In the genomic region with DNA sequence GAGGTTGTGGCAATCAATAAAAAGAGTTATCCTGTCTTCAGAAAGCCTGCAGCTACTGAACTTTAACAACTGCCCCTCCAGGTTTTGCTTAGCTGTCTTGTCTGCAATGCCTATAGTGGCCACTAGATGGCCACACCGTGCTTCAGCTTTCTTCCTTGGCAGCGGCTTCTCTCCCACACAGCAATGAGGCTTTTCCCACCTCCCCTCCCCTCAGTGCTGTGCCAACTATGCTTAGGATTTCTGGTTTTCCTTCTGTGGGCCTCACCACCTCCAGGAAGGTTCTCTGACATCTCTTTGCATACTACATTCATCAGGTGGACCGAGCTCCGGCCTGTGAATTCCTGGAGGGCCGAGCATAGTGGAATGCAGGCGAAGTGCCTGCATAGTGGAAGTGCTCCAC, we compare ENCODE assay signal across 8 mouse cellular contexts. TPM values are rescaled to one million over a fixed set of nuclear protein-coding genes. Genes with fewer than 3 reads are reported as not detected.
DNase-seq lines count a peak whose midpoint lies in the region; ATAC-seq and TF ChIP-seq lines count a peak whose summit lies in the region.

No protein-coding gene starts in this region.

- no peak overlapping the region for H3K9ac ChIP-seq in embryonic facial prominence, embryonic 14.5 days (ENCODE audit: low read depth, low read length)
- no peak overlapping the region for H3K9ac ChIP-seq in heart, postnatal 0 days (replicated peaks; ENCODE audit: low read depth, low read length)

- no peak for TF ChIP-seq POLR2A in lung, adult 2 months (IDR thresholded peaks at IDR 0.05; ENCODE audit: borderline replicate concordance, extremely low read depth, low read depth, low read length)
- TF ChIP-seq POLR2A in olfactory bulb, adult 2 months (IDR thresholded peaks at IDR 0.05; ENCODE audit: insufficient read depth, low read depth, low read length) = no peak

- TF ChIP-seq CTCF in heart, postnatal 0 days (IDR thresholded peaks at IDR 0.05; ENCODE audit: low read depth) = peak; percentile 95
- peak; percentile 97 for TF ChIP-seq CTCF in lung, adult 2 months (IDR thresholded peaks at IDR 0.05; ENCODE audit: insufficient read depth, low read length)
- TF ChIP-seq CTCF in olfactory bulb, adult 2 months (IDR thresholded peaks at IDR 0.05; ENCODE audit: insufficient read depth, low read depth, low read length) = peak; percentile 87

- H3K9me3 ChIP-seq in embryonic facial prominence, embryonic 14.5 days (ENCODE audit: control insufficient read depth, low read length) = no peaks in the 10 kb centered on the region
- no peaks in the 10 kb centered on the region for H3K9me3 ChIP-seq in heart, postnatal 0 days (replicated peaks; ENCODE audit: control insufficient read depth, low read length)

- H3K27ac ChIP-seq in embryonic facial prominence, embryonic 14.5 days (replicated peaks; ENCODE audit: low read depth, low read length) = no peak overlapping the region
- H3K27ac ChIP-seq in heart, postnatal 0 days (ENCODE audit: low read depth) = no peak overlapping the region
- no peak overlapping the region for H3K27ac ChIP-seq in olfactory bulb, adult 2 months (ENCODE audit: insufficient read depth, low read depth, low read length)

- no peak for TF ChIP-seq EP300 in heart, postnatal 0 days (IDR thresholded peaks at IDR 0.05; ENCODE audit: low read depth)

- 0 out of 2 replicates have a peak, but pooled peaks have one; percentile 53 for ATAC-seq in embryonic facial prominence, embryonic 14.5 days (ENCODE audit: low read depth)
- peak; percentile 47; the same call in 1 of the 2 replicates for ATAC-seq in heart, postnatal 0 days (ENCODE audit: insufficient read depth, low read depth)

- peak; percentile 68 for DNase-seq in ES-CJ7 (ENCODE audit: low read depth, low spot score)
- DNase-seq in adrenal gland, postnatal 25 days = peak; percentile 27
- peak; percentile 77 for DNase-seq in embryonic facial prominence, embryonic 14.5 days (ENCODE audit: low spot score)
- DNase-seq in heart, postnatal 0 days (ENCODE audit: low spot score) = peak; percentile 76
- DNase-seq in kidney, postnatal 36 days = peak; percentile 56 to 82
- peak; percentile 44 for DNase-seq in lung, adult 2 months
- DNase-seq in urinary bladder, postnatal 10 days (ENCODE audit: low spot score) = no peak

- H3K4me1 ChIP-seq in embryonic facial prominence, embryonic 14.5 days (ENCODE audit: control insufficient read depth, insufficient read depth, low read length) = no peaks in the 10 kb centered on the region
- peaks cover 4% of the 10 kb centered on the region; the same call in 1 of the 2 replicates for H3K4me1 ChIP-seq in heart, postnatal 0 days (ENCODE audit: control insufficient read depth, insufficient read depth)
- no peaks in the 10 kb centered on the region for H3K4me1 ChIP-seq in lung, adult 2 months (ENCODE audit: control insufficient read depth, insufficient read depth, low read length)
- H3K4me1 ChIP-seq in olfactory bulb, adult 2 months (ENCODE audit: control insufficient read depth, insufficient read depth, low read length) = peaks cover 2% of the 10 kb centered on the region; the same call in 1 of the 2 replicates

- peak overlapping the region; percentile 37; the same call in 1 of the 2 replicates for H3K4me2 ChIP-seq in embryonic facial prominence, embryonic 14.5 days (ENCODE audit: low read depth, low read length)
- H3K4me2 ChIP-seq in heart, postnatal 0 days (ENCODE audit: low read depth, low read length) = peak overlapping the region; percentile 33

- H3K36me3 ChIP-seq in embryonic facial prominence, embryonic 14.5 days (ENCODE audit: control insufficient read depth, insufficient read depth, low read length) = no peaks in the 10 kb centered on the region
- no peaks in the 10 kb centered on the region for H3K36me3 ChIP-seq in heart, postnatal 0 days (replicated peaks; ENCODE audit: control insufficient read depth, insufficient read depth, low read length)

- peaks cover 12% of the 10 kb centered on the region for H3K27me3 ChIP-seq in embryonic facial prominence, embryonic 14.5 days (replicated peaks; ENCODE audit: control insufficient read depth, insufficient read depth, low read length)
- H3K27me3 ChIP-seq in heart, postnatal 0 days (ENCODE audit: control insufficient read depth, insufficient read depth, low read length) = 0 out of 2 replicates have a peak, but pooled peaks cover 9% of the 10 kb centered on the region

- WGBS in embryonic facial prominence, embryonic 14.5 days = 36% methylated on average over 6 of the region's 6 CpGs
- WGBS in heart, postnatal 0 days = 34% methylated on average over 6 of the region's 6 CpGs
- 33% methylated on average over 6 of the region's 6 CpGs for WGBS in lung, adult 2 months
- 27% methylated on average over 6 of the region's 6 CpGs for WGBS in olfactory bulb, adult 2 months

- H3K4me3 ChIP-seq in embryonic facial prominence, embryonic 14.5 days (ENCODE audit: low read depth, low read length) = no peak overlapping the region
- no peak overlapping the region for H3K4me3 ChIP-seq in heart, postnatal 0 days (ENCODE audit: low read depth, low read length)
- no peak overlapping the region for H3K4me3 ChIP-seq in lung, adult 2 months (replicated peaks; ENCODE audit: extremely low read depth, low read depth, low read length)
- no peak overlapping the region for H3K4me3 ChIP-seq in olfactory bulb, adult 2 months (ENCODE audit: insufficient read depth, low read depth, low read length)

RNA-seq across cellular contexts. Expression of gene Pdzk1ip1, which starts 13.2 kb away (rescaled TPM):
- total RNA-seq in adrenal gland, postnatal 25 days (2021) = 0.58 TPM in 1 of 2 replicates, not detected in the other
- 7.7 and 18.5 TPM in 2 replicates for polyA plus RNA-seq in embryonic facial prominence, embryonic 14.5 days (2014; fragmentation: Nextera tagmentation; extraction: Ambion mirVana)
- total RNA-seq in heart, postnatal 0 days (2014; rRNA removed; ENCODE audit: low replicate concordance) = 0.97 and 4.2 TPM in 2 replicates
- polyA plus RNA-seq in heart, postnatal 0 days (2015; fragmentation: Nextera tagmentation; extraction: Ambion mirVana) = 0.90 and 1.0 TPM in 2 replicates
- 126 and 171 TPM in 2 replicates for polyA plus RNA-seq in lung, adult 2 months (2012; rRNA removed)
- not detected in 2 replicates for polyA plus RNA-seq in olfactory bulb, adult 2 months (2012; ENCODE audit: insufficient read depth, insufficient read length, low replicate concordance, missing spikeins)

RNA-seq across cellular contexts. Expression of gene Cyp4x1, which starts 32.4 kb away (rescaled TPM):
- total RNA-seq in adrenal gland, postnatal 25 days (2021) = not detected in 2 replicates
- 0.48 and 0.84 TPM in 2 replicates for polyA plus RNA-seq in embryonic facial prominence, embryonic 14.5 days (2014; fragmentation: Nextera tagmentation; extraction: Ambion mirVana)
- not detected in 2 replicates for total RNA-seq in heart, postnatal 0 days (2014; rRNA removed; ENCODE audit: low replicate concordance)
- not detected in 2 replicates for polyA plus RNA-seq in heart, postnatal 0 days (2015; fragmentation: Nextera tagmentation; extraction: Ambion mirVana)
- polyA plus RNA-seq in lung, adult 2 months (2012; rRNA removed) = not detected in 2 replicates
- polyA plus RNA-seq in olfactory bulb, adult 2 months (2012; ENCODE audit: insufficient read depth, insufficient read length, low replicate concordance, missing spikeins) = not detected in 2 replicates

RNA-seq across cellular contexts. Expression of gene Tal1, which starts 45.5 kb away (rescaled TPM):
- 2.9 and 3.5 TPM in 2 replicates for total RNA-seq in adrenal gland, postnatal 25 days (2021)
- 1.3 and 1.6 TPM in 2 replicates for polyA plus RNA-seq in embryonic facial prominence, embryonic 14.5 days (2014; fragmentation: Nextera tagmentation; extraction: Ambion mirVana)
- total RNA-seq in heart, postnatal 0 days (2014; rRNA removed; ENCODE audit: low replicate concordance) = 10.1 and 10.7 TPM in 2 replicates
- 0.78 and 0.80 TPM in 2 replicates for polyA plus RNA-seq in heart, postnatal 0 days (2015; fragmentation: Nextera tagmentation; extraction: Ambion mirVana)
- polyA plus RNA-seq in lung, adult 2 months (2012; rRNA removed) = 11.1 and 20.9 TPM in 2 replicates
- polyA plus RNA-seq in olfactory bulb, adult 2 months (2012; ENCODE audit: insufficient read depth, insufficient read length, low replicate concordance, missing spikeins) = not detected in 2 replicates
